Mouse (Mus musculus): ENCODE measurements around the gene Glis1. TPM values are rescaled to one million over a fixed set of nuclear protein-coding genes. Genes with fewer than 3 reads are reported as not detected.
A peak's percentile ranks its signal among the peaks of the same experiment; 100 is the strongest.

Glis1 gene
- polyA plus RNA-seq (2014; fragmentation: Nextera tagmentation; extraction: Ambion mirVana): 0.20 and 0.69 TPM in 2 replicates

- Histone ChIP-seq H3K27me3 (ENCODE audit: control insufficient read depth, insufficient read depth, low read length) (peaks cover 37% of the 10 kb centered on the region), H3K4me3 (ENCODE audit: low read depth, low read length) (peak within 1 kb of the TSS; percentile 51), H3K4me2 (replicated peaks; ENCODE audit: low read depth, low read length) (peak within 1 kb of the TSS; percentile 97), H3K36me3 (ENCODE audit: control insufficient read depth, insufficient read depth, low read length) (no peaks in the 10 kb centered on the region), H3K9ac (replicated peaks; ENCODE audit: low read depth, low read length) (0 out of 2 replicates have a peak within 1 kb of the TSS, but pooled peaks have one; percentile 6), H3K4me1 (ENCODE audit: control insufficient read depth, insufficient read depth, low read length) (0 out of 2 replicates have a peak, but pooled peaks cover 3% of the 10 kb centered on the region), H3K27ac (ENCODE audit: low read length) (no peak within 1 kb of the TSS), H3K9me3 (ENCODE audit: control insufficient read depth, low read depth, low read length) (no peaks in the 10 kb centered on the region)
- under 1% methylated on average over 99 of the region's 112 CpGs for WGBS
- ATAC-seq (ENCODE audit: insufficient number of reproducible peaks, insufficient read depth, low FRiP score, low read depth): peak; percentile 89
Measured at GRCm38 (mm10) chr4:107434356-107435237, at the start of gene Glis1. TSS of gene Glis1 (plus strand) at chr4:107434591.

GRCm38 (mm10) chr4:107387038-107387437 lies 47.4 kb upstream of the Glis1 start:
- H3K9ac ChIP-seq (replicated peaks; ENCODE audit: low read depth, low read length): no peak overlapping the region
- WGBS: 95% methylated on average over 4 of the region's 4 CpGs

GRCm38 (mm10) chr4:107387465-107387864 lies 46.9 kb upstream of the Glis1 start:
- 91% methylated on average over 8 of the region's 8 CpGs for WGBS
- peaks cover 58% of the 10 kb centered on the region for H3K36me3 ChIP-seq (ENCODE audit: control insufficient read depth, insufficient read depth, low read length)

More at GRCm38 (mm10) chr4:107387038-107387437, 47.4 kb upstream of the Glis1 start:
- no peaks in the 10 kb centered on the region for H3K4me1 ChIP-seq (ENCODE audit: control insufficient read depth, insufficient read depth, low read length)
- no peak overlapping the region for H3K27ac ChIP-seq (ENCODE audit: low read length)
- H3K36me3 ChIP-seq (ENCODE audit: control insufficient read depth, insufficient read depth, low read length): peaks cover 55% of the 10 kb centered on the region
- no peak for ATAC-seq (ENCODE audit: insufficient number of reproducible peaks, insufficient read depth, low FRiP score, low read depth)
- no peaks in the 10 kb centered on the region for H3K9me3 ChIP-seq (ENCODE audit: control insufficient read depth, low read depth, low read length)
- no peak overlapping the region for H3K4me3 ChIP-seq (ENCODE audit: low read depth, low read length)
- H3K27me3 ChIP-seq (ENCODE audit: control insufficient read depth, insufficient read depth, low read length): no peaks in the 10 kb centered on the region
- H3K4me2 ChIP-seq (replicated peaks; ENCODE audit: low read depth, low read length): no peak overlapping the region

GRCm38 (mm10) chr4:107388291-107388690 lies 46.1 kb upstream of the Glis1 start:
- no peak for ATAC-seq (ENCODE audit: insufficient number of reproducible peaks, insufficient read depth, low FRiP score, low read depth)
- no peaks in the 10 kb centered on the region for H3K27me3 ChIP-seq (ENCODE audit: control insufficient read depth, insufficient read depth, low read length)
- no peaks in the 10 kb centered on the region for H3K4me1 ChIP-seq (ENCODE audit: control insufficient read depth, insufficient read depth, low read length)
- H3K9me3 ChIP-seq (ENCODE audit: control insufficient read depth, low read depth, low read length): no peaks in the 10 kb centered on the region
- H3K36me3 ChIP-seq (ENCODE audit: control insufficient read depth, insufficient read depth, low read length): peaks cover 58% of the 10 kb centered on the region
- WGBS: 93% methylated on average over 2 of the region's 2 CpGs
- H3K27ac ChIP-seq (ENCODE audit: low read length): no peak overlapping the region
- H3K4me2 ChIP-seq (replicated peaks; ENCODE audit: low read depth, low read length): no peak overlapping the region
- H3K4me3 ChIP-seq (ENCODE audit: low read depth, low read length): no peak overlapping the region
- H3K9ac ChIP-seq (replicated peaks; ENCODE audit: low read depth, low read length): no peak overlapping the region

More at GRCm38 (mm10) chr4:107387465-107387864, 46.9 kb upstream of the Glis1 start:
- Histone ChIP-seq H3K9ac (replicated peaks; ENCODE audit: low read depth, low read length) (no peak overlapping the region), H3K9me3 (ENCODE audit: control insufficient read depth, low read depth, low read length) (no peaks in the 10 kb centered on the region), H3K4me2 (replicated peaks; ENCODE audit: low read depth, low read length) (no peak overlapping the region), H3K27me3 (ENCODE audit: control insufficient read depth, insufficient read depth, low read length) (no peaks in the 10 kb centered on the region), H3K27ac (ENCODE audit: low read length) (no peak overlapping the region), H3K4me3 (ENCODE audit: low read depth, low read length) (no peak overlapping the region), H3K4me1 (ENCODE audit: control insufficient read depth, insufficient read depth, low read length) (no peaks in the 10 kb centered on the region)
- ATAC-seq (ENCODE audit: insufficient number of reproducible peaks, insufficient read depth, low FRiP score, low read depth): no peak

GRCm38 (mm10) chr4:107389345-107389744 lies 45.0 kb upstream of the Glis1 start:
- H3K27ac ChIP-seq (ENCODE audit: low read length): no peak overlapping the region
- H3K9me3 ChIP-seq (ENCODE audit: control insufficient read depth, low read depth, low read length): no peaks in the 10 kb centered on the region
- ATAC-seq (ENCODE audit: insufficient number of reproducible peaks, insufficient read depth, low FRiP score, low read depth): no peak
- H3K27me3 ChIP-seq (ENCODE audit: control insufficient read depth, insufficient read depth, low read length): no peaks in the 10 kb centered on the region
- H3K4me1 ChIP-seq (ENCODE audit: control insufficient read depth, insufficient read depth, low read length): no peaks in the 10 kb centered on the region
- H3K4me3 ChIP-seq (ENCODE audit: low read depth, low read length): no peak overlapping the region
- peaks cover 60% of the 10 kb centered on the region for H3K36me3 ChIP-seq (ENCODE audit: control insufficient read depth, insufficient read depth, low read length)
- WGBS: 92% methylated on average over 3 of the region's 3 CpGs
- no peak overlapping the region for H3K9ac ChIP-seq (replicated peaks; ENCODE audit: low read depth, low read length)
- no peak overlapping the region for H3K4me2 ChIP-seq (replicated peaks; ENCODE audit: low read depth, low read length)

- Histone ChIP-seq H3K9me3 (ENCODE audit: control insufficient read depth, low read depth, low read length) (no peaks in the 10 kb centered on the region), H3K9ac (replicated peaks; ENCODE audit: low read depth, low read length) (no peak overlapping the region), H3K4me2 (replicated peaks; ENCODE audit: low read depth, low read length) (no peak overlapping the region), H3K4me1 (ENCODE audit: control insufficient read depth, insufficient read depth, low read length) (no peaks in the 10 kb centered on the region), H3K27ac (ENCODE audit: low read length) (no peak overlapping the region), H3K27me3 (ENCODE audit: control insufficient read depth, insufficient read depth, low read length) (no peaks in the 10 kb centered on the region), H3K4me3 (ENCODE audit: low read depth, low read length) (no peak overlapping the region), H3K36me3 (ENCODE audit: control insufficient read depth, insufficient read depth, low read length) (peaks cover 63% of the 10 kb centered on the region)
- 84% methylated on average over 2 of the region's 2 CpGs for WGBS
- no peak for ATAC-seq (ENCODE audit: insufficient number of reproducible peaks, insufficient read depth, low FRiP score, low read depth)
Measured at GRCm38 (mm10) chr4:107393771-107394170, 40.6 kb upstream of the Glis1 start.

GRCm38 (mm10) chr4:107420202-107420601 lies 14.2 kb upstream of the Glis1 start:
- no peak overlapping the region for H3K4me3 ChIP-seq (ENCODE audit: low read depth, low read length)
- no peak for ATAC-seq (ENCODE audit: insufficient number of reproducible peaks, insufficient read depth, low FRiP score, low read depth)
- peaks cover 3% of the 10 kb centered on the region; the same call in 1 of the 2 replicates for H3K36me3 ChIP-seq (ENCODE audit: control insufficient read depth, insufficient read depth, low read length)
- 0 out of 2 replicates have a peak, but pooled peaks cover 5% of the 10 kb centered on the region for H3K27me3 ChIP-seq (ENCODE audit: control insufficient read depth, insufficient read depth, low read length)
- no peaks in the 10 kb centered on the region for H3K4me1 ChIP-seq (ENCODE audit: control insufficient read depth, insufficient read depth, low read length)
- H3K27ac ChIP-seq (ENCODE audit: low read length): no peak overlapping the region
- H3K9me3 ChIP-seq (ENCODE audit: control insufficient read depth, low read depth, low read length): no peaks in the 10 kb centered on the region
- H3K4me2 ChIP-seq (replicated peaks; ENCODE audit: low read depth, low read length): no peak overlapping the region
- 84% methylated on average over 4 of the region's 4 CpGs for WGBS
- no peak overlapping the region for H3K9ac ChIP-seq (replicated peaks; ENCODE audit: low read depth, low read length)

- no peak for ATAC-seq (ENCODE audit: insufficient number of reproducible peaks, insufficient read depth, low FRiP score, low read depth)
- no peaks in the 10 kb centered on the region for H3K36me3 ChIP-seq (ENCODE audit: control insufficient read depth, insufficient read depth, low read length)
- no peaks in the 10 kb centered on the region for H3K4me1 ChIP-seq (ENCODE audit: control insufficient read depth, insufficient read depth, low read length)
- no peak overlapping the region for H3K27ac ChIP-seq (ENCODE audit: low read length)
- no peak overlapping the region for H3K9ac ChIP-seq (replicated peaks; ENCODE audit: low read depth, low read length)
- H3K4me3 ChIP-seq (ENCODE audit: low read depth, low read length): no peak overlapping the region
- H3K4me2 ChIP-seq (replicated peaks; ENCODE audit: low read depth, low read length): no peak overlapping the region
- 7% methylated on average over 14 of the region's 14 CpGs for WGBS
- 0 out of 2 replicates have a peak, but pooled peaks cover 5% of the 10 kb centered on the region for H3K27me3 ChIP-seq (ENCODE audit: control insufficient read depth, insufficient read depth, low read length)
- H3K9me3 ChIP-seq (ENCODE audit: control insufficient read depth, low read depth, low read length): no peaks in the 10 kb centered on the region
Measured at GRCm38 (mm10) chr4:107421711-107422110, 12.7 kb upstream of the Glis1 start.

Data from stomach, embryonic 14.5 days (tissue).